Mouse (Mus musculus): ENCODE results near the gene Lyz2. TPM values are rescaled to one million over a fixed set of nuclear protein-coding genes. Genes with fewer than 3 reads are reported as not detected.
"Not testable (repeated sequence)": the region's sequence is repeated elsewhere in the genome, so short reads cannot be mapped to it uniquely, and the experiment has no call there.

Gene Lyz2
- total RNA-seq (2021) = 10 to 100 TPM; 36.4 to 45.3 TPM
- long read RNA-seq, experiment 1, transcript Lyz2-201 (4 exons, 1,316 nt) = major isoform, 38 of 42 reads
- long read RNA-seq, experiment 1, partial matches to known transcripts = 1 of 42 reads
- long read RNA-seq, experiment 1, other reads (novel, unspliced or antisense) = 3 of 42 reads
- long read RNA-seq, experiment 2, transcript Lyz2-201 (4 exons, 1,316 nt) = major isoform, 76 of 80 reads
- long read RNA-seq, experiment 2, partial matches to known transcripts = 3 of 80 reads
- long read RNA-seq, experiment 2, other reads (novel, unspliced or antisense) = 1 of 80 reads

DNA sequence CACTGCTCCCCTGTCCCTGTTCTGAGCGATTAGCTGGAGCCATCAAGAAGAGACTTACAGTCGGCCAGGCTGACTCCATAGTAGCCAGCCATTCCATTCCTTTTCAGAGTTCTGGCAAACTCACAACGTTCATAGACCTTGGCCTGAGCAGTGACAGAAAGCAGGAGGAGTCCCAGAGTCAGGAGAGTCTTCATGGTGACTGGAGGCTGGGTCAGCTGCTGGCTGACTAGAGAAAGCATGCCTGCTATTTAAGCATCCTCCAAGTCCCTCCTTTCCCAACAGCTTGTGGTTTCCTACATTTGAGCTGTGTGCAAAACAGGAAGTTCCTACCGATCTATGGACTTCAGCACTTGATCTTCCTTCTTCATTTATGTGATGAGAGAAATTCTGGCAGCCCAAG, at the start of gene Lyz2:
Gene Lyz2 (minus strand): TSS at position 273 of the 400 bp plus-strand sequence.
- DNase-seq = no peak

DNA sequence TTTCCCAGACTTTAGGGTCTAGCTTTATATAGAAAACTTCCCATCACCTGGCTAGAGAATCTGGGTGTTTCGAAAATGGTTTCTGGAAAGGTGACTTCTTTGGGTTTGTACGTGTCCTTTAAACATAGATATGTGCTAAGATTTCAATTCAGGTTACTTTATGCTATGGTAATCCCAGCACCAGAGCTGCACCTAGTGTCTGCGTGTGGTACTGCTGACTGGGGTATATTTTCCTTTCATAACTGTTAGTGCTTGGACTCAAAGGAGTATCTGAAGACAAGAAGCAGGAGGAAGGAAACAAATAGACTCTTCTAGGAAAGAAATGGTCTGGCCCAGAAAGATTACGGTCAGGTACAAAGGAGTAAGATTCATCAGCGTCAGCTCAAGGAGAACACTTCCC, 48.4 kb upstream of the Lyz2 start:
- no peak for DNase-seq

DNA sequence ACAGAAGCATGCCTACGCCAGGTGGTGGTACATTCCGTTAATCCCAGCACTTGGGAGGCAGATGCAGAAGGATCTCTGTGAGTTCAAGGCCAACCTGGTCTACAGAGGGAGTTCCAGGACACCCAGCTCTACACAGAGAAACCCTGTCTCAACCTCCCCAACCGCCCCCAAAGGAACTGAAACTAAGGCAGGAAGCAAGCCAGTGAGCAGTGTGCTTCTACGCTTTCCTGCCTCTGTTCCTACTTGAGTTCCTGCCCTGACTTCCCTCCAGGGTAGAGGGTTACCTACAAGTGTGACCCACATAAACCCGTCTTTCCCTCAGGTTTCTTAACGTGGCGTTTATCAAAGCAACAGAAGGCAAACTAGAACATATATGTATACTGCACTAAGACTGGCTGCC, 41.7 kb upstream of the Lyz2 start:
- no peak for DNase-seq

DNA sequence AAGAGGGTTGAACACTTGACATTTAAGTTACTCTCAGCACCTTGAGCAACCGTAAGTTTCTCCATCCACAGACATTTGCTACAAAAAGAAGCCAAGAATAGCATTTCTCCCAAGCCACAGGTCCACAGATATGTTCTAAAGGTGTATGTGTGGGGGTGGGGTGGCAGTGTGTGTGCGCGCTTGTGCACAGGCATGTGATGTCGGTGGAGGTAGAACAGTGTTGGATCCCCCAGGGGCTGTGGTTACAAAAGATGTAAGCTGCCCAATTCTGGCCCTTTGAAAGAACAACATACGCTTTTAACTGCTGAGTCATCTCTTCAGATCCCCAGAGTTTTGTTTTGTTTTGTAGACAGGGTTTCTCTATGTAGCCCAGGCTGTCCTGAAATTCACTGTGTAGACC, 40.5 kb upstream of the Lyz2 start:
- DNase-seq = no peak

DNA sequence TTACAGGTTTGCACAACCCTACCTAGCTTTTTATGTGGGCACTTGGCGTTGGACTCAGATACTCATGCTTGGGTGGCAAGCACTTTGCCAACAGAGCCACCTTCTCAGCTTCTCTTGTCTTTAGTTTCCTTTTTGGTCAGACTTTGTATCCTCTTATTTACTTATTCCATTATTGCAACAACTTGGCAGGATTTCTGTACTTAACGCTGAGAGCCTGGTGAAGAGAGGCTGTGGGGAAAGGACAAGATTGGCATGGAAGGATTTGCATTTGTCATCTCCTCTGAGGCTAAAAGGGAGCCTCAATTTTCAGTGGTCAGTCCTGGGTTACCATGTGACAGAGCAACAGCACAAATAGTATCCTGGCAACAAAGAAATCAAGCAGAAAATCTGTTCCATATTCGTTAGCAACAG, 38.5 kb upstream of the Lyz2 start:
- no peak for DNase-seq

DNA sequence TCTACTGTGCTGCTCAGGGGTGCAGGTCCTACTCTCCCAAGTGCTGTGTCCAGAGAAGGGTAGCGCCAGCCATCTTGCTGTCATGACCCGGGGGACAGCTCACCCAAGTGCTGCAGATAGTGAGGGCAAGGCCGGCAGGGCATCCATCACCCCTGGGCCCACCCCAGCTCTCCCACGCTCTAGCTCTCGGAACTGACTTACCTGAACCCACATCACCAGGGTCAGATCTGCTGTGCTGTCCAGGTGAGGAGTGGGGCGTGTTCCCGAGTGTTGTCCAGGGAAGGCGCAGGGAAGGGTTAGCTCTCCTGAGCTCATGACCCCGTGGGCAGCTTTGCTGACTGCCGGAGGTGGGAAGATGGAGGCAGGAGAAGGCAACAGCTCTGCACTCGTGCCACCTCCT, 34.3 kb upstream of the Lyz2 start:
- DNase-seq = no peak

DNA sequence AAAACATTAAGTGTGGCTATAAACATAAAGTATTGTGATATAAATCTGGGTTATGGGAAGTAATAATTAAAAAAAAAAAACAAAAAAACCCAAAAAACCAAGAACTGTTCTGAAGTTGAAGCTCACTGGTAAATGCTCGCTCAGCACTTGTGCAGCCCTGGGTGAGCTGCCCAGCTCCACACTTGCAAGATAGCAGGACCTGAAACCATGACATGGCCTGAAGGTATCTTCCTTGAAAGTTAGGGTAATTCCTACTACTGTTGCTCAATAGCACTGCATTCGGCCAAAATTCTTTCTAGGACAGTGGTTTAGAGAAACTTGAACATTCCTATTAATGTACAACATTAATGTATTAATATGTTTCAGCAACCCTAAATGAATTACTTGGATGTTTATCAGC, 31.0 kb upstream of the Lyz2 start:
- no peak for DNase-seq

DNA sequence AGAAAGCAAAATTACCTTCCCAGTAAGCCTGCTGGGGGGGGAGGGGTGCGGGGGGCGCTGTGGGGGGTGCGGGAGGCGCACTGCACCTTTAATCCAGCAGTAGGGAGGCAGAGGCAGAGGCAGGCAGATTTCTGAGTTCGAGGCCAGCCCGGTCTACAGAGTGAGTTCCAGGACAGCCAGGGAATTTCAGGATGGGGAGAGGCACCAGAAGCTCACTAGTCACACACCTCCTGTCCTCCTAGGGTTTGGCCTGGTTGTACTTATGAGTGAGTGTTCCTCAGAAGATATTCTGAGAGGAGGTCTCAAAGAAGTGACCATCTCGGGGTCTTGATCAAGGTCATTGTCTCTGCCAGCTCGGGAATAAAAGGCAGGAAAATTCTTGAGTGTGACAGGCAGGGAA, 30.0 kb upstream of the Lyz2 start:
- DNase-seq = no peak

DNA sequence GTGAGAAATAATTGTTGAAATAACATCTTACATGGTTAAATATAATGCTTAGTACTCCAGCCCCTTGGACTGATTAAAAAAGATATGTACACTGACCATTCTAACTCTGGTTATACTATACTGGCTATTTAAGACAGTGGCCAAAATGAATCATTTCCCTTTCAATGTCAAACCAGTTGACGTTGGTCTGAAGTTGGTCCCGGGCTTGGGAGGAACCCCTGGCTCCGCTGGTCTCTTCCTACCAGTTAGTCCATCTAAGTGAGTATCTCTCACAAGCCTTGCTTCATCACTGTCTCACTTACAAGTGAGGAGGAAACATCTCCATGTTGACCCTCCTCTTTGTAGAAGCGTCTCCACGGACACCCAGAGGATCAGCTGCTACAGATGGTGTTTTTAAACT, 22.2 kb upstream of the Lyz2 start:
- no peak for DNase-seq

DNA sequence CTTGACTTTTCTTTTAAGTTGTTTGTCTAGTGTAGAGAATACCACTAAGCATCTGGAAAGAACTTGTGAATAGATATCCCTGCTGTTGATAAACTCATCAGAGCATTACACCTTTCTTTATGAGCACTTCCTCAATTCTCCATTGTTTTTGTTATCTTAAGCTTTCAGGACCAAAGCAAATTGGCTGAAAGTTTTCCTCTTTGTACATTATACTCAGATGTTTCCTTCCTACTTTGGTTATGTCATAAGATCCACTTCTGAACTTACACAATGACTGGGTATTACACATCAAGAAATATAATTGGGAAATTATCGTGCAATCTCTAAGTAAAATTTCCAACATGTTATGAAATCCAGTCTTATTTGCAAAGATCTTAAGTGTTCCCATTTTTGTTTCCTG, 19.6 kb upstream of the Lyz2 start:
- no peak for DNase-seq

DNA sequence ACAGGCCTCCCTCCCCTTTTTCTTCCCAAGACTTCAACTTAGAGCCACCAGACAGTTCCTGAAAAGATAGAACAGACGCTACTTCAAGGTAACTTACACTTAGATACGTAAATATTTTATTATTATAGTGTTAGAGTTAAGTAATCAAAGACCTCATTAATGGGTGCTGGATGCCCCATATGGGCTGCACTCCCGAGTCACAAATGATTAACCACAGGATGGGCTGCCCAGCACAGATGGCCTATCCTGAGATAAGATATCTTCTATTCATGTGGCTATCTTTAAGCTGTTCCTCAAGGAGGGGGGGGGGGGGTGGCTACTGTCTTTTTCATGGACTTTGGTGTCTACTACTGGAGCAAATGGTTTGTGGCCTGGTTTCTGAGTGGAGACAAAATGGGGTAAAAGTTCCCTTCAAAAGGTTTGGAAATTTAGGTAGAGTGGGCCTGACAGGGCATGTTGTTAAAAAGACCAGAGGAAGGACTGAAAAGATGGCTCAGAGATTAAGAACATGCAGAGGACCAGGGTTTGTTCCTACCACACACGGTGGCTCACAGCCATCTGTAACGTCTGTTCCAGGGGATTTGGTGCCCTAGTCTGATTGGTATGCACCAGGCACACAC, 17.9 kb upstream of the Lyz2 start:
- DNase-seq = no peak

DNA sequence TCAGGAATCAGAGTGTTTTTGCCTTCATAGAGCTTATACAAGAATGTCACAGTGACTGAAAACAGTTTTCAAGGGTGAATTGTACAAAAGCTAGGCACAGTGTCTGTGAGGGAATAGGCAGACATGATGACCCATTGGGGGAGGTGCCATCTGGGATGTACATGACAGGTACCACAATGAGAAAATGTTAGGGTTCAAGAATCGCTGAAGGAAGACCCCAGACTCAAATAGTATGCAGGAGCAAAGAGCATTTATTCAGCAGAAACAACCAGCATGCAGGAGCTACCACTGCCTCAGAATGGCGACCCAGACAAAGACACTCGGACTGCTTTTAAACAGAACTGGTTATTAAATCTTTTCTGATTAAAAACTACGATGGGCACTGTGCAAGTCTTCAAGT, 17.0 kb upstream of the Lyz2 start:
- no peak for DNase-seq

DNA sequence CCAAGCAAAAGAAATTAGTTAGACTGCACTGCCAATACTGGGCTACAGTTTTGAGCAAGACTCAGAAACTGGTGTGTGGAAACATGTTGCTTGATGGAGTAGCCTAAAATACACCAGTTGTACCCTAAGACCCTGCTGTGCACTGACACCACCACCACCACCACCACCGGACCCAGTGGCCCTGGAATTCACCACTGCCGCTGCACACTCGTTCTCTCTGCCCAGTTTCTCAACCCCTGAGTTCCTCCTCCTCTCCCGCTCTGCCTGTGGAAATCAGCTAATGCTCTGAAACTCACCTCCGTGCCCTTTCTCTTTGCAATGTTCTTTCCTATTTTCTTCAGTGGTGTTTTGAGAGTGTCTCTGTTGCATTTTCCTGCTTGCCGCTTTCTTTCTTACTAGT, 16.2 kb upstream of the Lyz2 start:
- no peak for DNase-seq

DNA sequence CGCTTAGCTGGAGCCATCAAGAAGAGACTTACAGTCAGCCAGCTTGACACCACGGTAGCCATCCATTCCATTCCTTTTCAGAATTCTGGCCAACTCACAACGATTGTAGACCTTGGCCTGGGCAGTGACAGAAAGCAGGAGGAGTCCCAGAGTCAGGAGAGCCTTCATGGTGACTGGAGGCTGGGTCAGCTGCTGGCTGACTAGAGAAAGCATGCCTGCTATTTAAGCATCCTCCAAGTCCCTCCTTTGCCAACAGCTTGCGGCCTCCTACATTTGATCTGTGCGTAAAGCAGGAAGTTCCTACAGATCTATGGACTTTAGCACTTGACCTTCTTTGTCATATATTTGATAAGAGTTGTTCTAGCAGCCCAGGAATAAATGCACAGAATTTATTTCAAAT, 10.6 kb upstream of the Lyz2 start, which contains the start of gene Lyz1:
Gene Lyz1 (minus strand): TSS at position 198 of the 400 bp plus-strand sequence.
- DNase-seq = no peak

DNA sequence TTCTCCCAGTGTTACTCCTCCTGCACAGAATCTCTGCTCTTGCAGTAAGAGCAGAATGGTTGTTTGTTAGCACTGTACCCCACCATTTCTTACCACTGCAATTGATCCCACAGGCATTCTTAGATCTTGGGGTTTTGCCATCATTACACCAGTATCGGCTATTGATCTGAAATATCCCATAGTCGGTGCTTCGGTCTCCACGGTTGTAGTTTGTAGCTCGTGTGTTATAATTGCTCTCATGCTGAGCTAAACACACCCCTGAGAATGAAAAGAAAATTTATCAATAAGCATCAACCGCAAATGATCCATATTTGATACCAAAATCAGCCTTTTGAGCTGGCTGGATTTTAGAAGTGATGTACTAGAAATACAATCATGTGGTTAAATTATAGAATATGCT, 8.8 kb upstream of the Lyz2 start:
- DNase-seq = not testable (repeated sequence)

DNA sequence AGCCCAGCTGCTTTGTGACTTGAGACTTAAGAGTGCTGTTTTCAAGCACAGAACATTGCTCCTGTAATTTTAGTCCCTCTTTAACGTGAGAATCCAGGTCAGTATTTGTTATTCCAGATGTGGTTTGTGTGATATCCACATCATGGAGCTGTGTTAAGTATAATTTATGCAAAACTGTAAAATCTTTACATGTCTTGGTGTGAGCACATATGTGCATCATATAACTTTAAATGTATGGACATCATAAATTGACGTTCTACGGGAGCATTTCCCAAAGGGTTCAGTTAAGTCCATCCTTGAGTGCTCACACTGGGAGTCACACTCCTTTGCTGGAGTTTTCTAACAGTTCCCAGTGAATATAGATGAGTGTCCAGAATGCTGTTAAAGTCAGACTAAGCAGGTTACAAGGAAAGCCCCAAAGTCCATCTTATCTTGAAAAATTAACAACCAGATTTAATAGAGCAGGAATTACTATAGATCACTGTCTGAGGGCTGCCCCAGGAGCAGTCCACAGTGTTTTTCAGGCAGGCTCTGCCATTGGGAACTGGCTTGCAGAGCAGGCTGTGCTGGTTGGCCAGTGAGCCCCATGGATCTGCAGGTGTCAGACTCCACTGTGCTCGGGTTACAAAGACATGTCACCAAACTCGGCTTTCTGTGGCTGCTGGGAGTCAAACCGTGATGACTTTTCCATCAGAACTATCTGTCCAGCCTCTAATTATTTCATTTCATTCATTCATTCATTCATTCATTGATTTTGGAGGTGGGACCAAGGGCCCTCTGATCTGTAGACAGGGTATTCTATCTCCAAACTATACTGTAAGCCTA, 8.1 kb upstream of the Lyz2 start:
- DNase-seq = no peak

DNA sequence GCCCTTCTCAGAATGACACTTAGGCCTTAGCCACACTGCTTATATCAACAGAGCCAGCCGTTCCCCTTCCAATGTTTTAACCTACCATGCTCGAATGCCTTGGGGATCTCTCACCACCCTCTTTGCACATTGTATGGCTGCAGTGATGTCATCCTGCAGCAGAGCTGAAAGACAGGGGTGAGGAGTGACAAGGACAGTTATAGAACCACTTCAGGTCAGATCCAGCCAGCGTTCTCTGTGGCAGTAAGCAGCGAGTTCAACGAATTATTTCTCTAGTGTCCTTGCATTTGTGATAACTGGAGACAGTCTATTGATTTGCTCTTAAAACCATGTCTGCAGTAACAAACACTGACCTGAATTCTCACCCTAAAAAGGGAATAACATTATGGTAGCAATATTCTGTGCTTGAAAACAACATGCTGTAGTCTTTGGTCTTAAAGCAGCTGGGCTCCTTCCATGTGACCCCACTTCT, 6.9 kb upstream of the Lyz2 start:
- not testable (repeated sequence) for DNase-seq

DNA sequence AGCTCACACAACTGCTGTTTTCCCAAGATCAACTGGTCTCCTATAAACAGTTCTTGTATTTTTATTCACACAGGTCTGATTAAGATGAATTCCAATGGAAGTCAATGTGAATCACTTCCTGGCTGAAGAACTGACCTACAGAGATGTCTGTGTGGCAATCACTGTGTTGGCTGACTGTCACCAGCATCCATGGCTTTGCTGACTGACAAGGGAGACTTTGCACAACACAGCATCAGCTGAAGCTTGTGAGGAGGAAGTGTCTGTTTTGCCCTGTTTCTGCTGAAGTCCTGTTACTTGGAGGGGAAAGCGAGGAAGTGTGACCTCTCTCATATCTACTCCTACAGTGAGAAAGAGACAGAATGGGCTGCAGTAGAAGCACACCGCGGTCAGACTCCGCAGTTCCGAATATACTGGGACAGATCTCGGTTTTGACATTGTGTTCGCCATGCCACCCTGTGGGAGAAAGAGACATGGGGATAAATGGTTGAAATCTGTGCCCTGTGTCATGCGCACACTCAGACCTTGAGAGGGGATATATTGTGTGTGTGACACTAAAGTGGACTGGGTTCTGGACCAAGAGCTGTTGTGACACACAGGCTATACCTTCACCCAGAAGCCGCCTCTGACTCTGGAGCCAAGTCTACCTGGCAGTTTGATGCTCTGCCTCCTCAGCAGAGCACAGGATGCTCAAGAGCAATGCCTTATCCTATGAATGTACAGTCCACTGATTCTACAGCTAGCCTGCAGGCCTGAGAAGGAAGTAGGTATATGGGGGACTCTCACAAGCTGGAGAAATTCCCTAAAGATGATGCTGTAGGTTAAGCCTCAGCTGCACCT, 6.3 kb upstream of the Lyz2 start:
- DNase-seq = no peak

DNA sequence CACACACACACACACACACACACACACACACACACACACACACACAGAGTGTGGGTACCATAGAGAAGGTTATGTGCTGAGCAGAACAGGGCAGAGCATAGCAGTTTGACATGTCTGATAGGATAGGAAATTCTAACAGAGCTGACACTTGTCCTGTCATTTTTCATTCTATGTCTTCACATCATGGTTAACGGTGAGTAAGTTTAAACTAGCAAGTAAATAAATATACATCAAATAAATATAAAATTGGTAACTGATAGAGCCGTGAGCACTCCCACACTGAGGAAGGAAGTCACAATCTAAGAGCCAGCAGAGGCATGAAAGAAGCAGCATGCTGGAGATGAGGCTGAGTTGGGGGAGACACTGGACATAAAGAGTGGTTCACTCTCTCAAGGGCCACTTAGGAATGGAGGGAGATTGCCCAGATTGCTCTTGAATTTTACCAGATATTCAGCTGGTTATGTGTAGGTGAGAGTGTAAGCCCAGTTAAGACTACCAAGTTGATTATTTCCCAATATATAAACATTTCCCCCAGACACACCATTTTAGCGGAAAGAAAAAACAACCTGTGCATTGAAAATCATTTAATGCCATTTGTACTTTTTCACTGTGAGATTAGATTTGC, 5.2 kb upstream of the Lyz2 start:
- no peak for DNase-seq

DNA sequence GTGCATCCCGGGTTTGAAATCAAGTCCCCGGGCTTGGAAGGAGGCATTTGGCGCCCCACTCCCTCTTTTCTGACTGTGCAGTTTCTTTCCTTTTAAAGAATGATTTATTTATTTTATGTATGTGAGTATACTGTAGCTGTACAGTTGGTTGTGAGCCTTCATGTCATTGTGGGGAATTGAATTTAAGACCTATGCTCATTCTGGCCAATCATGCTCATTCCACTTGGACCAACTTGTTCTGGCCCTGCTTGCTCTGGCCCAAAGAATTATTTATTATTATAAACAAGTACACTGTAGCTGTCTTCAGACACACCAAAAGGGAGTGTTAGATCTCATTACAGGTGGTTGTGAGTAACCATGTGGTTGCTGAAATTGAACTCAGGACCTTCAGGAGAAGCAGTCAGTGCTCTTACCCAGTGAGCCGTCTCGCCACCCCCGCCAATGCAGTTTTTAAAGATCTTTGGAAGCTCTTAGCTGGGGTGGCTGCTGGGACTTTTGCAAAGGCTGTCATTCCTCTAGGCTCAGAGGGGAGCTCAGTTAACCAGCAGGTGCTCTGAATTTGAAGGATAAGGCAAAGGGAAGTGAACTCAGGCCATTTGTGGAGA, 4.3 kb upstream of the Lyz2 start:
- DNase-seq = no peak

DNA sequence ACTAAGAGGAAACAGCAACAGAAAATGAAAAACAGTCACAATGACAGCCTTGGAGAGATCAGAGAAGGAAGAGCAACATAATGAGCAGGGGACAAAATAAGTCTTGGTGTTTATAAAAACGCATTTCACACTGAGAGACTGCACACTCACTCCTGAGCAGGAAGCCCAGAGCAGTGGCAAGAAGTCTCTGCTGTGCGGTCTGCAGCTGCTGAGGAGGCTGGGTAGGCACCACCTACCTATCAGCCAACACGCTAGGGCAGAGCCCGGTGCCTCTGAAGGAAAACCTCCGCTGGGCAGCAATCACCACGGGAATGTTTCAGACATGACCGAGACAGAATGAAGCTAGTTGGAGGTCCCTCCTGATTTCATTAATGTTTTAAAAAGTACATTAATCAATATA, 3.5 kb upstream of the Lyz2 start:
- not testable (repeated sequence) for DNase-seq

All from gastrocnemius, postnatal 25 days (tissue).